Mouse (Mus musculus) intestine, embryonic 16.5 days (tissue): Measurements from ENCODE around the gene Tmcc1. TPM values are rescaled to one million over a fixed set of nuclear protein-coding genes. Genes with fewer than 3 reads are reported as not detected.

ENCODE experiments used
- ATAC-seq: fragments of 200-750 bp; cut with Nextera tagmentation; 2 replicates; pipeline ENCODE4 v1.8.0; 2017; ENCODE audit warnings: moderate TSS enrichment, moderate library complexity
- H3K27ac ChIP-seq: fragments of 300-500 bp; sonication (generic); 2 replicates; pipeline ENCODE4 v1.5.1; 2014; ENCODE audit warnings: mild to moderate bottlenecking, low read length
- H3K27me3 ChIP-seq: fragments of 300-500 bp; sonication (generic); replicated peaks from 2 replicates; pipeline ENCODE4 v1.6.1; 2014; ENCODE audit warnings: low read length, control low read depth, mixed read lengths; ENCODE audit not compliant: control insufficient read depth, insufficient read depth
- H3K36me3 ChIP-seq: fragments of 300-500 bp; sonication (generic); 2 replicates; pipeline ENCODE4 v1.6.1; 2014; ENCODE audit warnings: low read length, control low read depth; ENCODE audit not compliant: control insufficient read depth, insufficient read depth
- H3K4me1 ChIP-seq: fragments of 300-500 bp; sonication (generic); 2 replicates; pipeline ENCODE4 v1.6.1; 2014; ENCODE audit warnings: low read length, control low read depth, mixed read lengths; ENCODE audit not compliant: control insufficient read depth, insufficient read depth
- H3K4me2 ChIP-seq: fragments of 300-500 bp; sonication (generic); 2 replicates; pipeline ENCODE4 v1.6.1; 2014; ENCODE audit warnings: low read depth, low read length, control low read depth
- H3K4me3 ChIP-seq: fragments of 300-500 bp; sonication (generic); 2 replicates; pipeline ENCODE4 v1.5.1; 2014; ENCODE audit warnings: mild to moderate bottlenecking, low read length
- H3K9ac ChIP-seq: fragments of 300-500 bp; sonication (generic); 2 replicates; pipeline ENCODE4 v1.6.1; 2014; ENCODE audit warnings: low read depth, low read length
- H3K9me3 ChIP-seq: fragments of 300-500 bp; sonication (generic); 2 replicates; pipeline ENCODE4 v1.6.1; 2016; ENCODE audit warnings: low read length, control low read depth; ENCODE audit not compliant: control insufficient read depth
- WGBS: fragments of 180-500 bp; shearing (Covaris S2); extraction: QIAGEN DNeasy Blood & Tissue Kit; methylation state at CpG from one replicate; pipeline ENCODE4 v1.1.7; 2014; 5-methylcytosine and 5-hydroxymethylcytosine counted together
- polyA plus RNA-seq: library from polyadenylated mRNA; unstranded; fragments of >200 nt; fragmentation: Nextera tagmentation; extraction: Ambion mirVana; gene quantifications from 2 replicates; pipeline ENCODE4 v1.2.1, GENCODE M21; 2015

Tmcc1 gene
- polyA plus RNA-seq, 1 experiment from 2014 or later, result 8.9 TPM

DNA sequence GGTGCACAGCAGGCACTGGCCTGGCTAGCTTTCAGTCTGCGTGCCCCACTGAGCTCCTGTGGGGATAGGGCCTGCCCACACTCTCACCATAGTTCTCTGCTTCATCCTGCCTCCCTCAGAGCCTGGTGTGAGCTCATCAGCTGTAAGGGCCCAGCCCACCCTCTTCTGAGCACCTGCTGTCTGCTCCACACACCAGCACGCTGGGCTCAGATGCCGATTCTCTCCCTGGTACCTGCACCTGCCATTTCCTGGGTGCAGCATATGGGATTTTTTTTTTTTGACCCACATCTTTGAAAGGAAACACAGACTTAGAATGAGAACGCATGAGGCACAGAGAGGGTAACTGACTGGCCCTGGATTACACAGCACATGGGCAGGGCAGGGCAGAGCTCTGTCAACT is 203.7 kb downstream of the Tmcc1 start:
- no peak for ATAC-seq
- H3K4me3 ChIP-seq, result peak overlapping the region; percentile 21; the same call in 1 of the 2 replicates
- 76% methylated on average over 4 of the region's 4 CpGs for WGBS
- peak overlapping the region; percentile 30 for H3K4me2 ChIP-seq
- H3K4me1 ChIP-seq, result peaks cover 68% of the 10 kb centered on the region
- peaks cover 22% of the 10 kb centered on the region for H3K27me3 ChIP-seq
- no peak overlapping the region for H3K9ac ChIP-seq
- no peak overlapping the region for H3K27ac ChIP-seq
- no peaks in the 10 kb centered on the region for H3K9me3 ChIP-seq
- no peaks in the 10 kb centered on the region for H3K36me3 ChIP-seq

DNA sequence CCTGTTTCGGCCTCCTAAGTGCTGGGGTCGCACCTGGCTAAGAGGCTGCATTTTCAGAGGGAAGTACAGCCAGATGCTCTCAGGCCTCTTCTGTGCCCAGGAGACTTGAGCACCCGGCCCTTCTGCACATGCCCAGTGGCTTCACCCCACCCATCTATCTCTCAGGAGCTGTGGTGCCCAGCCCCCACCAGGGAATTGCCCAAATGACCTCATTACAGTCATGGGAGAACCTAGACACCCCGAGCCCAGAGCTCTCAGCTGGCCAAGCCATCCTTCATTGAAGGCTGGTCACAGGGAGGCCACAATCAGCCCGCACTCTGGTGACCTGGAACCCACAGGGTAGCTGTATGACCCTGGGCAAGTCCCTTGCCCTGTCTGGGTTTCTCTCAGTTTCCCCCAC is 204.3 kb downstream of the Tmcc1 start:
- Histone ChIP-seq H3K27ac (no peak overlapping the region), H3K4me2 (peak overlapping the region; percentile 19; the same call in 1 of the 2 replicates), H3K27me3 (peaks cover 18% of the 10 kb centered on the region), H3K4me1 (peaks cover 64% of the 10 kb centered on the region), H3K4me3 (peak overlapping the region; percentile 21; the same call in 1 of the 2 replicates), H3K9me3 (no peaks in the 10 kb centered on the region), H3K36me3 (no peaks in the 10 kb centered on the region), H3K9ac (no peak overlapping the region)
- WGBS, result 74% methylated on average over 5 of the region's 5 CpGs
- no peak for ATAC-seq

DNA sequence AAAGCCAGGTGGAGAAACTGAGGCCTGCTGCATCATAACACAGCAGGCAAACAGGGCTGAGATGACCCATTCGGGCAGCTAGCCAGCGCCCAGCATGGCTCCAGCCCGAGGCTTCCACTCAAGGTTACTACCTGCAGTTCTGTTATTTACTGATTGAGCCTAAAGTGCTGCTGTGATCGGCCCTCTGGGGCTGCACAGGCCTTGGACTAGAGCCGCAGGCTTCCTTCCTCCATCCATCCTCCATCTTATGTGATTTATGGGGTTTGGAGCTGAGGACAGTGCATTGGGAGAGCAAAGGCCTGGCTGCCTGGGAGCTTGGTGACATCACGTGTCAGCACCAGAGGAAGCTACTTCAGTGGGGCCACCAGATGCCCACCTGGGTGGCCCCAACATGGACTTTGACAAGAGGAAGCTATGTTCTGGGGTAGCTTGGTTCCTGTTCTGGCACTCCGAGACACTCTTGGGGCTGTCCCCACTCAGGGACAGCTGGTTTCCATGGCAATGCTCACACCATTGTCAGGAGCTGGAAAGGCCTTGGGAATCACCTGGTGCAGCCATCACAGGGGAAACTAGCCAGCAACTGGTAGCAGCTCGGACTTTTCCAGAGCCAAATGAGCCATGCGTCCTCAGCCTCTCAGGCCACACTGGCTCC is 206.1 kb downstream of the Tmcc1 start:
- Histone ChIP-seq H3K36me3 (no peaks in the 10 kb centered on the region), H3K4me3 (no peak overlapping the region), H3K9ac (peak overlapping the region; percentile 7; the same call in 1 of the 2 replicates), H3K9me3 (no peaks in the 10 kb centered on the region), H3K4me2 (0 out of 2 replicates have a peak overlapping the region, but pooled peaks have one; percentile 22), H3K27ac (peak overlapping the region; percentile 57), H3K4me1 (peaks cover 63% of the 10 kb centered on the region), H3K27me3 (peaks cover 3% of the 10 kb centered on the region; the same call in 1 of the 2 replicates)
- ATAC-seq, result no peak
- WGBS, result 54% methylated on average over 9 of the region's 9 CpGs

DNA sequence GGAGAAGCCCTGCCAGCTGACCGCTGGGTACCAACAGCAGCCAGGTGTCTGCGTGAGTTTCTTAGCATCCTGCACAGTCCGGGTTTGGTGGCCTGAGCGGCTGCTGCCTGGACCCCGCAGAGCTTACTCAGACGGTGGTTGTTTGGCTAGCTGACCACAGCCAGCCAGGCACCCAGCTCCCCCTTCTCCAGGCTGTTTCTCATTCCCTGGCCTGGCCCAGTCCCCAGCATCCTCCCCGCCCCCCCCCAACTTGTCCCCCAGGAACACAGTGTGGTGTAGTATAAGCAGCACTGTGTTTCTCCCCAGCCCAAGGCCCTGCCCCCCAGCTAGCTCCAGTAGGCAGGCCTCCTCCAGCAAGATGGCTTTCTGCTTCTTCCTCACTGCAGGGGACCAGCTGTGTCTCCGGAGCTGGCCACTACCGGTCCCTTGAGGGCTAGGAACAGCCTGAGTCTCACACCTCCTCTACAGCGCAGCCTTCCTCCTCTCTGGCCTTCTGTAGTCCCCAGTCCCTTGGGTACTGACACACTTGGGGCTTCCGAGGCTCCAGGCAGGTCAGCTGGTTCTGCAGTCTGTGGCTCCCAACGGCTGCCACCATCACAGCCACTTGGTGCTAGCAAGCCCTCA is 206.7 kb downstream of the Tmcc1 start:
- ATAC-seq, result no peak
- H3K4me3 ChIP-seq, result no peak overlapping the region; the same call in 1 of the 2 replicates
- WGBS, result 60% methylated on average over 12 of the region's 12 CpGs

DNA sequence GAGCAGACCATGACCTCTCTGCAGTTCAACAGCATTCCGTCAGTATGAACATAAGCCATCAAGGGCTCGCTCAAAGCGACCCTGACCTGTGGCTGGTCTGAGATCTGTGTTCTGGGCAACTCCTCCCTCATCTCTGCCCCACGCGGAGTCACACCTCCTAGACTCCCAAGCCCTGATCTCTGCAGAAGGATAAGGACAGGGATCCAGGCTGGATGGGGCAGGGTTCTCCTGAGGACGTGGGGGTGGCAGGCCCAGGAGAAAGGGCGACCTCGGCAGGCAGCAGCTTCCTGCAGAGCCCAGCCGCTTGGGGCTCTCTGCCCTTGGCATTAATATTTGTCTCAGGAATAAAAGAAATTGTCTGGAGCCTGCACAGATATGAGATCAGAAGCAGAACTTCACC is 207.7 kb downstream of the Tmcc1 start:
- Histone ChIP-seq H3K4me3 (no peak overlapping the region), H3K4me2 (peak overlapping the region; percentile 9; the same call in 1 of the 2 replicates), H3K36me3 (no peaks in the 10 kb centered on the region), H3K27me3 (peaks cover 3% of the 10 kb centered on the region; the same call in 1 of the 2 replicates), H3K9me3 (no peaks in the 10 kb centered on the region), H3K4me1 (peaks cover 54% of the 10 kb centered on the region), H3K9ac (peak overlapping the region; percentile 32; the same call in 1 of the 2 replicates), H3K27ac (peak overlapping the region; percentile 16)
- no peak for ATAC-seq
- WGBS, result 43% methylated on average over 9 of the region's 9 CpGs

More for the DNA sequence above, 206.7 kb downstream of the Tmcc1 start:
- Histone ChIP-seq H3K36me3 (no peaks in the 10 kb centered on the region), H3K4me2 (peak overlapping the region; percentile 22; the same call in 1 of the 2 replicates), H3K4me1 (peaks cover 60% of the 10 kb centered on the region), H3K27me3 (peaks cover 3% of the 10 kb centered on the region; the same call in 1 of the 2 replicates), H3K27ac (peak overlapping the region; percentile 57), H3K9ac (peak overlapping the region; percentile 7; the same call in 1 of the 2 replicates), H3K9me3 (no peaks in the 10 kb centered on the region)

- Histone ChIP-seq H3K4me2 (no peak overlapping the region), H3K9ac (no peak overlapping the region), H3K4me1 (peaks cover 55% of the 10 kb centered on the region), H3K9me3 (no peaks in the 10 kb centered on the region), H3K36me3 (no peaks in the 10 kb centered on the region), H3K27ac (0 out of 2 replicates have a peak overlapping the region, but pooled peaks have one; percentile 20), H3K27me3 (peaks cover 3% of the 10 kb centered on the region; the same call in 1 of the 2 replicates), H3K4me3 (no peak overlapping the region)
- 63% methylated on average over 7 of the region's 7 CpGs for WGBS
- ATAC-seq, result no peak
Observed at GRCm38 (mm10) chr6:115984580-115984979, 208.7 kb downstream of the Tmcc1 start.

DNA sequence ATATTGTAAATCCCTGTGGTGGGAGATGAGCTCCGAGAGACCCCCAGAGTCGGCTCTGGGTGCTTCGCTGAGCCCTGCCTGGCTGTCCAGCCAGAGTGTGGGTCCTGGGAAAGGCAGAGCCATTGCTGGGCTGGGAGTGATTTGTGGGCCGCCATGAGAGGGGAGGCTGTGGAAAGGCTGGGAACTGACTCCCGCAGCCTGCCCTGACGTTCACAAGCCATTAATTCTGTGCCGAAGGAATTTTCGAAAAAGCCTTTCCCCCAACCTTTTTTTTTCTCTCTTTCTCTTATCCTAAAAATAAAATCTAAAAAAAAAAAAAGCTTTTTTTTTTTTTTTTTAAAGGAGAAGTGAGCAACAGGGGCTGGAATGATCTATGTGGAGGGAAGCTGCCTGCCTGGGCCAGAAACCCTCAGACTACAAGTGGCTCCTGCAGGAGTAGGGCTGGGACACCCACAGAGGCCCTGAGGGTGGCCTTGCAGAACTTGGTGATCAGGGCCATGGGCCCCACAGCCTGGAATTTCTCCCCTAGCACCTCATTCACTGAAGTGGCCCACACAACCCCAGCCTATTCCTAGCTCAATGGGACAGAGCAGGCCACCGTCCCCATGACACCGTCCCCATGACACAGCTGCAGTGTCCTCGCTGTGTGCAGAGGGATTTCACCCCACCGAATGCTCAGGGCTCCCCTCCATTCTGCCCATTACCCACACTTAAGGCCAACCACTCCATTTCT is 209.8 kb downstream of the Tmcc1 start:
- Histone ChIP-seq H3K9ac (peak overlapping the region; percentile 34), H3K36me3 (no peaks in the 10 kb centered on the region), H3K4me2 (no peak overlapping the region), H3K4me3 (no peak overlapping the region), H3K9me3 (no peaks in the 10 kb centered on the region), H3K27ac (peak overlapping the region; percentile 84), H3K27me3 (peaks cover 3% of the 10 kb centered on the region; the same call in 1 of the 2 replicates), H3K4me1 (peaks cover 50% of the 10 kb centered on the region)
- WGBS, result 56% methylated on average over 12 of the region's 12 CpGs
- ATAC-seq, result no peak

GRCm38 (mm10) chr6:115982889-115983288 is 210.4 kb downstream of the Tmcc1 start:
- ATAC-seq, result no peak
- Histone ChIP-seq H3K4me2 (no peak overlapping the region; the same call in 1 of the 2 replicates), H3K9me3 (no peaks in the 10 kb centered on the region), H3K27ac (peak overlapping the region; percentile 84), H3K4me3 (no peak overlapping the region), H3K9ac (peak overlapping the region; percentile 34; the same call in 1 of the 2 replicates), H3K27me3 (peaks cover 3% of the 10 kb centered on the region; the same call in 1 of the 2 replicates), H3K4me1 (peaks cover 50% of the 10 kb centered on the region), H3K36me3 (no peaks in the 10 kb centered on the region)
- 53% methylated on average over 7 of the region's 7 CpGs for WGBS

DNA sequence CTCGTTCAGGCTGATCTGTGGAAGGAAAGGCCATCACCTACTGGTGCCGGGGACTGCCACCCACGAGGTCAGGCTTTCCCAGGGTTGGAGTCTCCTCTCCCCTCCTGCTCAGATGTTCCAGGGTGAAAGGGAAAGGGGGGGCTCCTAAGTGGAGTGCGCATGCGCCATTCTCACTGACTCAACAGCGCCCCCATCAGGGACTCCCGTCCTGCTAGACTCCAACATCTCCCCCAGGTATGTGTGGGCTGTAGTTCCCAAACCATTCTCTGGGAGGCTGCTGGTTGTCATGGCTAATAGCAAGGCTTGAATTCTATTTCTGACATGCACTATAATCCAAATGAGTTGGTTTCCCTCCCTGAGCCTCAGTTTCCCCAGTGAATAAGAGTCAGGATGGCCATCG is 214.7 kb downstream of the Tmcc1 start:
- no peak for ATAC-seq
- Histone ChIP-seq H3K4me1 (peaks cover 16% of the 10 kb centered on the region), H3K4me2 (no peak overlapping the region), H3K27me3 (no peaks in the 10 kb centered on the region), H3K27ac (no peak overlapping the region), H3K9me3 (no peaks in the 10 kb centered on the region), H3K9ac (no peak overlapping the region), H3K4me3 (no peak overlapping the region), H3K36me3 (0 out of 2 replicates have a peak, but pooled peaks cover 4% of the 10 kb centered on the region)
- 66% methylated on average over 8 of the region's 8 CpGs for WGBS
